Mouse (Mus musculus): ENCODE measurements at regions not wholly inside any gene's neighbourhood (a gene's known extent, or its start where the extent isn't known, plus 50 kb on each side); places are given as distances from the start of the nearest gene placed in this dataset.

- TF ChIP-seq CTCF (IDR thresholded peaks at IDR 0.05; ENCODE audit: control insufficient read depth, insufficient read depth, insufficient read length) (no peak), MAX (IDR thresholded peaks at IDR 0.05) (no peak)
Observed at GRCm38 (mm10) chr6:106985132-106985801, 185.4 kb upstream of the Crbn start.

All from C2C12 (cell line).